Comparison of ENCODE assay signal across 8 mouse cellular contexts in genomic region chr13:29838409-29839047, GRCm38 (mm10). TPM values are rescaled to one million over a fixed set of nuclear protein-coding genes. Genes with fewer than 3 reads are reported as not detected.
DNase-seq lines count a peak whose midpoint lies in the region; ATAC-seq and TF ChIP-seq lines count a peak whose summit lies in the region.
"Had no signal": no experiment of that assay in that cellular context is flagged by ENCODE, and none has a peak within 500 bp of the region (broad histone marks: within the 10 kb centered on the region; RNA-seq: fewer than 3 reads in every experiment).

No protein-coding gene starts in this region.

- TF ChIP-seq CTCF in left cerebral cortex, adult 2 months (IDR thresholded peaks at IDR 0.05): peak; percentile 87

- H3K27me3 ChIP-seq in midbrain, embryonic 15.5 days (replicated peaks): no peaks in the 10 kb centered on the region
- H3K27me3 ChIP-seq: megakaryocyte, embryonic 14.5 days had no signal

- no peak for DNase-seq in left cerebral cortex, adult 2 months (ENCODE audit: extremely low spot score in 1 of 2, low spot score in 2 of 2)
- DNase-seq in left cerebral cortex, adult 18-20 months (ENCODE audit: low spot score in 2 of 2): no peak
- DNase-seq in NIH3T3 (ENCODE audit: low read depth): peak; percentile 74
- DNase-seq in embryo, embryonic 11.5 days (ENCODE audit: low read depth, low spot score): peak; percentile 42
- DNase-seq in layer of hippocampus, adult 8-10 months (ENCODE audit: low spot score in 2 of 2): no peak
- no peak for DNase-seq in thymus, adult 18-20 months

- peaks cover 12% of the 10 kb centered on the region; the same call in 1 of the 2 replicates for H3K4me1 ChIP-seq in midbrain, embryonic 15.5 days

- no peaks in the 10 kb centered on the region for H3K9me3 ChIP-seq in midbrain, embryonic 15.5 days
- H3K9me3 ChIP-seq: megakaryocyte, embryonic 14.5 days had no signal

- H3K36me3 ChIP-seq in midbrain, embryonic 15.5 days (replicated peaks): no peaks in the 10 kb centered on the region

- H3K9ac ChIP-seq in midbrain, embryonic 15.5 days: no peak overlapping the region

- no peak overlapping the region for H3K4me3 ChIP-seq in left cerebral cortex, adult 2 months
- no peak overlapping the region for H3K4me3 ChIP-seq in midbrain, embryonic 15.5 days
- H3K4me3 ChIP-seq: megakaryocyte, embryonic 14.5 days had no signal

- intact Hi-C loops in left cerebral cortex, adult 2 months (cut with DNase I): loop anchor here (1.0 to 10.0 kb wide), 6 partner anchors 236 to 1894 kb away; no protein-coding TSS in a partner anchor

- WGBS in midbrain, embryonic 15.5 days: 41% methylated on average over 5 of the region's 5 CpGs

- no peak overlapping the region for H3K27ac ChIP-seq in left cerebral cortex, adult 2 months
- H3K27ac ChIP-seq in midbrain, embryonic 15.5 days: no peak overlapping the region

- no peak overlapping the region for H3K4me2 ChIP-seq in midbrain, embryonic 15.5 days

- ATAC-seq in midbrain, embryonic 15.5 days (replicated peaks): 0 out of 2 replicates have a peak, but pooled peaks have one; percentile 53

RNA-seq across cellular contexts. Expression of gene Cdkal1, which starts 16.9 kb away (rescaled TPM):
- 10 to 100 TPM; 23.2 to 23.8 TPM for total RNA-seq in left cerebral cortex, adult 2 months (2021)
- total RNA-seq in left cerebral cortex, adult 18-20 months (2021): 10 to 100 TPM; 23.7 to 26.3 TPM
- polyA plus RNA-seq in midbrain, embryonic 15.5 days (2015; fragmentation: Nextera tagmentation; extraction: Ambion mirVana): 20.6 and 21.9 TPM in 2 replicates
- 10 to 100 TPM; 28.2 to 31.9 (median 29.1) TPM for total RNA-seq in layer of hippocampus, adult 8-10 months (2022)

Comparison
In these comparisons a context has a peak if more than half of its experiments do, and no peak if none do; other contexts are left out.
1. DNase-seq: peak in NIH3T3 (single experiment) and embryo, embryonic 11.5 days (single experiment); none in left cerebral cortex, adult 2 months (0 of 2), left cerebral cortex, adult 18-20 months (0 of 2), layer of hippocampus, adult 8-10 months (0 of 2) and thymus, adult 18-20 months (0 of 2).